19 mouse cellular contexts compared by ENCODE assay signal in genomic region chr3:29822622-29823370, GRCm38 (mm10).
A peak's percentile ranks its signal among the peaks of the same experiment; 100 is the strongest.
DNase-seq lines count a peak whose midpoint lies in the region; ATAC-seq and TF ChIP-seq lines count a peak whose summit lies in the region.
"Had no signal": no experiment of that assay in that cellular context is flagged by ENCODE, and none has a peak within 500 bp of the region (broad histone marks: within the 10 kb centered on the region; RNA-seq: fewer than 3 reads in every experiment).

No protein-coding gene starts in this region.

- H3K4me1 ChIP-seq in forebrain, embryonic 15.5 days, result peaks cover 7% of the 10 kb centered on the region; the same call in 1 of the 2 replicates
- H3K4me1 ChIP-seq in forebrain, embryonic 10.5 days, result no peaks in the 10 kb centered on the region
- no peaks in the 10 kb centered on the region for H3K4me1 ChIP-seq in forebrain, postnatal 0 days (ENCODE audit: insufficient read depth)
- H3K4me1 ChIP-seq in limb, embryonic 14.5 days (ENCODE audit: control insufficient read depth, insufficient read depth, low read length), result peaks cover 16% of the 10 kb centered on the region
- H3K4me1 ChIP-seq in stomach, postnatal 0 days (replicated peaks; ENCODE audit: control insufficient read depth, insufficient read depth), result no peaks in the 10 kb centered on the region

- no peak for TF ChIP-seq CTCF in forebrain, postnatal 0 days (IDR thresholded peaks at IDR 0.05; ENCODE audit: low read depth)
- TF ChIP-seq CTCF in stomach, postnatal 0 days (IDR thresholded peaks at IDR 0.05; ENCODE audit: low read depth), result no peak
- TF ChIP-seq CTCF in gastrocnemius, adult 2 months (IDR thresholded peaks at IDR 0.05), result no peak

- H3K27ac ChIP-seq in forebrain, embryonic 15.5 days (replicated peaks), result no peak overlapping the region
- no peak overlapping the region for H3K27ac ChIP-seq in forebrain, embryonic 10.5 days
- H3K27ac ChIP-seq in forebrain, postnatal 0 days (ENCODE audit: low read depth, low read length), result no peak overlapping the region
- no peak overlapping the region for H3K27ac ChIP-seq in limb, embryonic 14.5 days (replicated peaks; ENCODE audit: low read depth, low read length)
- H3K27ac ChIP-seq in stomach, postnatal 0 days (replicated peaks), result no peak overlapping the region
- no peak overlapping the region for H3K27ac ChIP-seq in gastrocnemius, adult 2 months

- DNase-seq in forebrain, embryonic 10.5 days (ENCODE audit: extremely low spot score, low spot score), result no peak
- DNase-seq in left cerebral cortex, postnatal 4 days, result peak; percentile 71
- no peak for DNase-seq in left cerebral cortex, adult 11 months (ENCODE audit: low spot score)
- DNase-seq in forebrain, postnatal 0 days, result peak; percentile 38
- peak; percentile 61 for DNase-seq in limb, embryonic 14.5 days (ENCODE audit: low spot score)
- no peak for DNase-seq in stomach, postnatal 0 days (ENCODE audit: low spot score)
- no peak for DNase-seq in gastrocnemius, adult 2 months
- DNase-seq: cerebellum, adult 8-10 months; embryo, embryonic 11 days; heart, postnatal 10 days; kidney, adult 2 months; kidney, postnatal 25 days; lung, adult 18-20 months; lung, postnatal 14 days; thymus, postnatal 36 days had no signal

- H3K36me3 ChIP-seq in forebrain, embryonic 15.5 days, result no peaks in the 10 kb centered on the region
- no peaks in the 10 kb centered on the region for H3K36me3 ChIP-seq in forebrain, embryonic 10.5 days (replicated peaks)
- H3K36me3 ChIP-seq in forebrain, postnatal 0 days (ENCODE audit: insufficient read depth), result no peaks in the 10 kb centered on the region
- H3K36me3 ChIP-seq in limb, embryonic 14.5 days (ENCODE audit: control insufficient read depth, insufficient read depth, low read length), result no peaks in the 10 kb centered on the region
- no peaks in the 10 kb centered on the region for H3K36me3 ChIP-seq in stomach, postnatal 0 days (ENCODE audit: control insufficient read depth, insufficient read depth, low read length)

- no peak for TF ChIP-seq POLR2A in limb, embryonic 14.5 days (IDR thresholded peaks at IDR 0.05; ENCODE audit: borderline replicate concordance, extremely low read depth, insufficient read depth, insufficient read length)

- no peak overlapping the region for H3K4me3 ChIP-seq in forebrain, embryonic 15.5 days
- H3K4me3 ChIP-seq in forebrain, embryonic 10.5 days, result no peak overlapping the region
- no peak overlapping the region for H3K4me3 ChIP-seq in forebrain, postnatal 0 days (ENCODE audit: low read depth, low read length)
- H3K4me3 ChIP-seq in limb, embryonic 14.5 days (replicated peaks; ENCODE audit: low read length), result no peak overlapping the region
- no peak overlapping the region for H3K4me3 ChIP-seq in stomach, postnatal 0 days (ENCODE audit: low read depth, low read length)
- H3K4me3 ChIP-seq in gastrocnemius, adult 2 months, result no peak overlapping the region

- 60% methylated on average over 10 of the region's 10 CpGs for WGBS in forebrain, embryonic 15.5 days
- 90% methylated on average over 10 of the region's 10 CpGs for WGBS in forebrain, embryonic 10.5 days
- 62% methylated on average over 10 of the region's 10 CpGs for WGBS in forebrain, postnatal 0 days
- WGBS in limb, embryonic 14.5 days, result 29% methylated on average over 10 of the region's 10 CpGs
- 74% methylated on average over 10 of the region's 10 CpGs for WGBS in stomach, postnatal 0 days

- no peak overlapping the region for H3K4me2 ChIP-seq in forebrain, embryonic 15.5 days (replicated peaks)
- no peak overlapping the region for H3K4me2 ChIP-seq in forebrain, postnatal 0 days (ENCODE audit: low read depth)
- H3K4me2 ChIP-seq in limb, embryonic 14.5 days (replicated peaks; ENCODE audit: low read depth, low read length, severe bottlenecking), result peak overlapping the region; percentile 15; the same call in 1 of the 2 replicates
- no peak overlapping the region for H3K4me2 ChIP-seq in stomach, postnatal 0 days (replicated peaks; ENCODE audit: low read depth)
- H3K4me2 ChIP-seq: heart, embryonic 11.5 days; liver, embryonic 11.5 days had no signal

- H3K9ac ChIP-seq in forebrain, embryonic 15.5 days (replicated peaks), result no peak overlapping the region
- no peak overlapping the region for H3K9ac ChIP-seq in forebrain, postnatal 0 days
- no peak overlapping the region for H3K9ac ChIP-seq in limb, embryonic 14.5 days (ENCODE audit: low read depth, low read length, severe bottlenecking)
- H3K9ac ChIP-seq in stomach, postnatal 0 days (ENCODE audit: low read length), result no peak overlapping the region

- no peaks in the 10 kb centered on the region for H3K27me3 ChIP-seq in forebrain, embryonic 15.5 days
- H3K27me3 ChIP-seq in forebrain, embryonic 10.5 days (ENCODE audit: poor library complexity, severe bottlenecking), result no peaks in the 10 kb centered on the region
- no peaks in the 10 kb centered on the region for H3K27me3 ChIP-seq in forebrain, postnatal 0 days (ENCODE audit: insufficient read depth, low read length)
- no peaks in the 10 kb centered on the region for H3K27me3 ChIP-seq in limb, embryonic 14.5 days (ENCODE audit: control insufficient read depth, insufficient read depth, low read length)
- H3K27me3 ChIP-seq in stomach, postnatal 0 days (ENCODE audit: control insufficient read depth, insufficient read depth, low read length), result no peaks in the 10 kb centered on the region

- peak; percentile 70; the same call in 1 of the 2 replicates for ATAC-seq in forebrain, embryonic 15.5 days (replicated peaks)
- ATAC-seq in forebrain, postnatal 0 days, result no peak
- ATAC-seq in limb, embryonic 14.5 days (ENCODE audit: low FRiP score, low read depth), result peak; percentile 75
- no peak for ATAC-seq in stomach, postnatal 0 days (ENCODE audit: low FRiP score, low TSS enrichment)
- ATAC-seq: inflammation-experienced regulatory T-cells, adult 6 months had no signal

- intact Hi-C loops in left cerebral cortex, postnatal 4 days (cut with DNase I), result no loop called here
- intact Hi-C loops in gastrocnemius, adult 2 months (cut with DNase I), result no loop called here

- H3K9me3 ChIP-seq in forebrain, embryonic 15.5 days, result no peaks in the 10 kb centered on the region
- no peaks in the 10 kb centered on the region for H3K9me3 ChIP-seq in forebrain, embryonic 10.5 days
- H3K9me3 ChIP-seq in forebrain, postnatal 0 days (ENCODE audit: low read length), result no peaks in the 10 kb centered on the region
- H3K9me3 ChIP-seq in limb, embryonic 14.5 days (ENCODE audit: control insufficient read depth, low read length), result no peaks in the 10 kb centered on the region
- no peaks in the 10 kb centered on the region for H3K9me3 ChIP-seq in stomach, postnatal 0 days (ENCODE audit: control insufficient read depth, low read length)

- no peak for TF ChIP-seq EP300 in stomach, postnatal 0 days (optimal IDR thresholded peaks at IDR 0.05)

Comparison
In these comparisons a context has a peak if more than half of its experiments do, and no peak if none do; other contexts are left out.
1. ATAC-seq: peak in forebrain, embryonic 15.5 days (single experiment) and limb, embryonic 14.5 days (single experiment); none in forebrain, postnatal 0 days (single experiment) and stomach, postnatal 0 days (single experiment).
2. DNase-seq: peak in left cerebral cortex, postnatal 4 days (single experiment), forebrain, postnatal 0 days (single experiment) and limb, embryonic 14.5 days (single experiment); none in forebrain, embryonic 10.5 days (single experiment), left cerebral cortex, adult 11 months (single experiment), stomach, postnatal 0 days (single experiment) and gastrocnemius, adult 2 months (single experiment).